Mouse (Mus musculus): ENCODE measurements around the gene 1700023F06Rik. TPM values are rescaled to one million over a fixed set of nuclear protein-coding genes. Genes with fewer than 3 reads are reported as not detected.

The 1700023F06Rik gene
- polyA plus RNA-seq, 1 experiment from 2014 or later = 0.38 TPM

DNA sequence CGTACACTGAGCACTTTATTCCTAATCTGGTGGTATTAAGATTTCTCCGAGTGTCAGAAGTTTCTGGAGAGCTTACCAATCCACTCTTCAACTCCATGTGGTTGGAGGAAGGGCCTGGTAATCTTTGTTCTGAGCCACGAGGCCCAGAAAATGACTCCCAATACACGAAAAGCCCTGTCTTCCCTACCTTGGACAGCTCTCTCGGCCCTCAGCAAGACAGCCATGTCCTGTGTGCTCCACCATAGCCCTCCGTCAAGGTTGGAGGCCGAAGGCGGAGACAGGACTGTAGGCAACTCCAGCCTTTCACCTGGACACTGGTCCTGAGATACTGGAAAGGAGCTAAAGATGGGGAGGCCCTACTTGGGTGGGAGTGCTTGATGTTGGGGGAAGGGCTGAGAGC is 1.9 kb upstream of the 1700023F06Rik start:
- no peak overlapping the region for H3K4me3 ChIP-seq (ENCODE audit: low read depth, low read length)
- no peak overlapping the region for H3K27ac ChIP-seq (ENCODE audit: low read length)
- no peak overlapping the region for H3K9ac ChIP-seq (replicated peaks; ENCODE audit: low read depth)
- no peak for ATAC-seq
- no peak for DNase-seq (ENCODE audit: low spot score)
- no peaks in the 10 kb centered on the region for H3K36me3 ChIP-seq (ENCODE audit: insufficient read depth, low read length)
- H3K4me1 ChIP-seq (ENCODE audit: insufficient read depth, low read depth, low read length) = no peaks in the 10 kb centered on the region
- no peaks in the 10 kb centered on the region for H3K27me3 ChIP-seq (replicated peaks; ENCODE audit: insufficient read depth, low read length)
- H3K4me2 ChIP-seq (replicated peaks; ENCODE audit: low read depth, low read length) = no peak overlapping the region
- H3K9me3 ChIP-seq (ENCODE audit: low read length) = no peaks in the 10 kb centered on the region
- 50% methylated on average over 8 of the region's 8 CpGs for WGBS
- TF ChIP-seq EP300 (IDR thresholded peaks at IDR 0.05) = no peak
- TF ChIP-seq CTCF (IDR thresholded peaks at IDR 0.05) = no peak

GRCm38 (mm10) chr11:103206203-103206602 is 2.2 kb downstream of the 1700023F06Rik start:
- Histone ChIP-seq H3K9ac (replicated peaks; ENCODE audit: low read depth) (no peak overlapping the region), H3K4me1 (ENCODE audit: insufficient read depth, low read depth, low read length) (no peaks in the 10 kb centered on the region), H3K27ac (ENCODE audit: low read length) (no peak overlapping the region), H3K36me3 (ENCODE audit: insufficient read depth, low read length) (no peaks in the 10 kb centered on the region), H3K9me3 (ENCODE audit: low read length) (no peaks in the 10 kb centered on the region), H3K4me2 (replicated peaks; ENCODE audit: low read depth, low read length) (no peak overlapping the region), H3K27me3 (replicated peaks; ENCODE audit: insufficient read depth, low read length) (no peaks in the 10 kb centered on the region), H3K4me3 (ENCODE audit: low read depth, low read length) (no peak overlapping the region)
- TF ChIP-seq CTCF (IDR thresholded peaks at IDR 0.05) (no peak), EP300 (IDR thresholded peaks at IDR 0.05) (no peak)
- ATAC-seq = no peak
- DNase-seq (ENCODE audit: low spot score) = no peak
- 88% methylated on average over 6 of the region's 6 CpGs for WGBS

DNA sequence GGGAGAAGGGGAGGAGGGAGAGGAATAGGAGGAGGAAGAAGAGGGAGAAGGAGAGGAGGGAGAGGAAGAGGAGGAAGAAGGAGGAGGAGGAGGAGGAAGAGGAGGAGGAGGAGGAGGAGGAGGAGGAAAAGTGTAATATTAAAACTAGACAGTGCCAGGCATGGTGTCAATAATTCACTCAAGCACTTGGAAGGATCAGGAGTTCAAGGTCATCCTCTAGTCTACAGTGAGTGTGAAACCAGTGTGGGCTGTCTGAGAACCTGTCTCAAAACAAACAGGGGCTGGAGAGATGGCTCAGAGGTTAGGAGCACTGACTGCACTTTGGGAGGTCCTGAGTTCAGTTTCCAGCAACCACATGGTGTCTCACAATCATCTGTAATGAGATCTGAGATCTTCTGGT is 6.0 kb downstream of the 1700023F06Rik start:
- Histone ChIP-seq H3K4me3 (ENCODE audit: low read depth, low read length) (no peak overlapping the region), H3K27ac (ENCODE audit: low read length) (no peak overlapping the region), H3K27me3 (replicated peaks; ENCODE audit: insufficient read depth, low read length) (no peaks in the 10 kb centered on the region; the same call in 1 of the 2 replicates), H3K4me1 (ENCODE audit: insufficient read depth, low read depth, low read length) (peaks cover 3% of the 10 kb centered on the region), H3K9me3 (ENCODE audit: low read length) (no peaks in the 10 kb centered on the region), H3K36me3 (ENCODE audit: insufficient read depth, low read length) (no peaks in the 10 kb centered on the region), H3K4me2 (replicated peaks; ENCODE audit: low read depth, low read length) (no peak overlapping the region), H3K9ac (replicated peaks; ENCODE audit: low read depth) (no peak overlapping the region)
- TF ChIP-seq EP300 (IDR thresholded peaks at IDR 0.05) (no peak), CTCF (IDR thresholded peaks at IDR 0.05) (no peak)
- DNase-seq (ENCODE audit: low spot score) (no peak), ATAC-seq (no peak)

GRCm38 (mm10) chr11:103201664-103202063 is 6.7 kb downstream of the 1700023F06Rik start:
- no peak overlapping the region for H3K9ac ChIP-seq (replicated peaks; ENCODE audit: low read depth)
- no peak overlapping the region for H3K4me2 ChIP-seq (replicated peaks; ENCODE audit: low read depth, low read length)
- H3K9me3 ChIP-seq (ENCODE audit: low read length) = no peaks in the 10 kb centered on the region
- TF ChIP-seq CTCF (IDR thresholded peaks at IDR 0.05) (no peak), EP300 (IDR thresholded peaks at IDR 0.05) (no peak)
- H3K36me3 ChIP-seq (ENCODE audit: insufficient read depth, low read length) = no peaks in the 10 kb centered on the region
- ATAC-seq (no peak), DNase-seq (ENCODE audit: low spot score) (peak; percentile 20)
- peaks cover 4% of the 10 kb centered on the region; the same call in 1 of the 2 replicates for H3K27me3 ChIP-seq (replicated peaks; ENCODE audit: insufficient read depth, low read length)
- H3K4me3 ChIP-seq (ENCODE audit: low read depth, low read length) = no peak overlapping the region
- peaks cover 3% of the 10 kb centered on the region for H3K4me1 ChIP-seq (ENCODE audit: insufficient read depth, low read depth, low read length)
- 29% methylated on average over 6 of the region's 6 CpGs for WGBS
- no peak overlapping the region for H3K27ac ChIP-seq (ENCODE audit: low read length)

DNA sequence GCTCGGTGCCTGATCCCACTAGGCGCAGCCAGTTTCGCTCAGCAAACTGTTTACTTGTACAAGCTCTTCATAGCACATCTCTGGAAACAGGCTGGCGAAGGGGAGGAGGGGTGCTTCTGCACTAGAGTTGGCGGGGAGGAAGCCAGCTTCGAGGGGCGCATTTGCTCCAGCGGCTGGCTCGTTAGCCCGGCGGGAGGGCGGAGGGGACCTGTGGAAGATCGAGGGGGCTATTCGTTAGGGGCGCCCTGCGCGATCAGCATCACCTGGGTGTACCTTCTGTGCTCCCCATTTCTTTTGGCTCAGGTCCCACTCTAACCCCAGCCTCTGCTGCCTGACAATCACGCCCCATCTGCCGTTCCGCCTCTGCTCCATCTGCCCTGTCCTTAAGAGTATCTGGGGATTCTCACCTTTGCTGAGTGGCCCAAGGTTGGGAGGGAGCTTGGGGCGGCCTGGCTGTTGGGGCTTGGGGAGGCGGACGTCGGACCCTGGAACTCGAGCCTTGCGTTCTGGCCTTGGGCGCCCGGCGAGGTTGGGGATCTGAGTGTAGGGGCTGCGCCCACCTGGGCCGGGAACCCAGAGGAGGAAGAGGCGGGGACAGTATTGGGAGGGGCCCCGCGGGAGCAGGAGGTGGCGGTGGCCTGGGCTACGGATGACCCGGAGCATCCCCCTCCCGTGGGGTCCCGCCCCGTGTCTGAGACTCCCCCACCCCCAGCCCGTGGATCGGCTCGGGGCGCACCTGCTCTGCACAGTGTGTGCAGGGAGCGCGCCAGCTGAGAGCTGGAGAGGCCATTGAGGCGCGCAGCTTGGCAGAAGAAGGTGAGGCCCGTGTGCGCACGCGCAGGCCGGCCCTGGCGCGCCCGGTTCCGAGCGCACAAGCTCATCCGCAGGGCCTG is 9.2 kb downstream of the 1700023F06Rik start:
- Histone ChIP-seq H3K4me3 (ENCODE audit: low read depth, low read length) (peak overlapping the region; percentile 19), H3K27ac (ENCODE audit: low read length) (no peak overlapping the region), H3K9ac (replicated peaks; ENCODE audit: low read depth) (0 out of 2 replicates have a peak overlapping the region, but pooled peaks have one; percentile 5), H3K9me3 (ENCODE audit: low read length) (no peaks in the 10 kb centered on the region), H3K4me2 (replicated peaks; ENCODE audit: low read depth, low read length) (peak overlapping the region; percentile 56), H3K4me1 (ENCODE audit: insufficient read depth, low read depth, low read length) (peaks cover 3% of the 10 kb centered on the region), H3K36me3 (ENCODE audit: insufficient read depth, low read length) (no peaks in the 10 kb centered on the region), H3K27me3 (replicated peaks; ENCODE audit: insufficient read depth, low read length) (peaks cover 4% of the 10 kb centered on the region; the same call in 1 of the 2 replicates)
- WGBS = 6% methylated on average over 57 of the region's 59 CpGs
- TF ChIP-seq CTCF (IDR thresholded peaks at IDR 0.05) = no peak
- no peak for TF ChIP-seq EP300 (IDR thresholded peaks at IDR 0.05)
- ATAC-seq (peak; percentile 52), DNase-seq (ENCODE audit: low spot score) (peak; percentile 54)

- no peaks in the 10 kb centered on the region for H3K9me3 ChIP-seq (ENCODE audit: low read length)
- WGBS = 10% methylated on average over 16 of the region's 16 CpGs
- ATAC-seq = no peak
- H3K27me3 ChIP-seq (replicated peaks; ENCODE audit: insufficient read depth, low read length) = peaks cover 9% of the 10 kb centered on the region; the same call in 1 of the 2 replicates
- no peaks in the 10 kb centered on the region for H3K36me3 ChIP-seq (ENCODE audit: insufficient read depth, low read length)
- no peak overlapping the region for H3K4me2 ChIP-seq (replicated peaks; ENCODE audit: low read depth, low read length)
- TF ChIP-seq EP300 (IDR thresholded peaks at IDR 0.05) = no peak
- no peak for TF ChIP-seq CTCF (IDR thresholded peaks at IDR 0.05)
- no peak overlapping the region for H3K27ac ChIP-seq (ENCODE audit: low read length)
- H3K4me3 ChIP-seq (ENCODE audit: low read depth, low read length) = 0 out of 2 replicates have a peak overlapping the region, but pooled peaks have one; percentile 4
- no peak for DNase-seq (ENCODE audit: low spot score)
- H3K9ac ChIP-seq (replicated peaks; ENCODE audit: low read depth) = no peak overlapping the region
- peaks cover 3% of the 10 kb centered on the region for H3K4me1 ChIP-seq (ENCODE audit: insufficient read depth, low read depth, low read length)
Observed at GRCm38 (mm10) chr11:103198339-103198738, 10.0 kb downstream of the 1700023F06Rik start.

Data from lung, postnatal 0 days (tissue).